Mouse (Mus musculus): ENCODE measurements around the gene Fam124a.
"Not testable (repeated sequence)": the region's sequence is repeated elsewhere in the genome, so short reads cannot be mapped to it uniquely, and the experiment has no call there.

Gene Fam124a

GRCm38 (mm10) chr14:62639551-62639950, 84.0 kb downstream of the Fam124a start:
- POLR2A ChIA-PET, result no interaction called here
- CTCF ChIA-PET, result no interaction called here

GRCm38 (mm10) chr14:62640396-62640795, 84.9 kb downstream of the Fam124a start:
- POLR2A ChIA-PET, result no interaction called here

GRCm38 (mm10) chr14:62642368-62642767, 86.8 kb downstream of the Fam124a start:
- CTCF ChIA-PET, POLR2A ChIA-PET: not testable (repeated sequence)

More at GRCm38 (mm10) chr14:62640396-62640795, 84.9 kb downstream of the Fam124a start:
- CTCF ChIA-PET, result interaction anchor here in 1 of 4 experiments (0.6 kb wide), 1 partner anchor 13 kb away, joined by 5 read pairs; no protein-coding TSS in a partner anchor

GRCm38 (mm10) chr14:62648405-62648804, 92.9 kb downstream of the Fam124a start:
- CTCF ChIA-PET, result interaction anchor here in 1 of 4 experiments (0.6 kb wide), 1 partner anchor 947 kb away, joined by 3 read pairs; no protein-coding TSS in a partner anchor
- POLR2A ChIA-PET, result no interaction called here

GRCm38 (mm10) chr14:62650376-62650775, 94.8 kb downstream of the Fam124a start:
- ChIA-PET POLR2A (no interaction called here), CTCF (no interaction called here)

- POLR2A ChIA-PET, result no interaction called here
Observed at GRCm38 (mm10) chr14:62651771-62652170, 96.2 kb downstream of the Fam124a start.

GRCm38 (mm10) chr14:62655996-62656395, 100.5 kb downstream of the Fam124a start:
- ChIA-PET POLR2A (no interaction called here), CTCF (no interaction called here)

More at GRCm38 (mm10) chr14:62651771-62652170, 96.2 kb downstream of the Fam124a start:
- CTCF ChIA-PET, result no interaction called here

- ChIA-PET POLR2A (no interaction called here), CTCF (no interaction called here)
Observed at GRCm38 (mm10) chr14:62657469-62657868, 101.9 kb downstream of the Fam124a start.

Measured in embryonic stem cell, embryonic (primary cell).